9 mouse cellular contexts compared by ENCODE assay signal in the genomic region with DNA sequence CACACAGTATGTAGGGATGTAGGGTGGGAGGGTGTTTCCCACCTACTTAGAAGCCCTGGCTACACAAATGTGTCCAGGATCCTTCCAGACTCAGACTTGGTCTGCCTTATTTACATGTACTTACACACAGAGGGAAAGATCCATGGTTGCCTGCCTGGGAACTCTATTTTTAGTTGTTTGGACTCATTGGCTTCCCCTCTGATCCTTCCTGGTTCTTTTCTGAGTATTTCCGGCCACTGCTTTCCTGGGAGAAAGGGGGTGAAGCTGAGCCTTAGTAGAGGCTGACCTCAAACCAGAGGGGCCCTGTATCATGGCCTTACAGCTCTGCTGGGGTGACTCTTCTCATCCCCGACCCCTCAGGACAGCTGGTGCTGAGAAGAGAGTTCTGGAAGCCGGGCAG.
DNase-seq lines count a peak whose midpoint lies in the region; ATAC-seq lines count a peak whose summit lies in the region.
"Had no signal": no experiment of that assay in that cellular context is flagged by ENCODE, and none has a peak within 500 bp of the region (broad histone marks: within the 10 kb centered on the region; RNA-seq: fewer than 3 reads in every experiment).

No protein-coding gene starts in this region.

- no peak for DNase-seq in liver, embryonic 13.5 days
- peak; percentile 35 for DNase-seq in hindbrain, embryonic 11.5 days (ENCODE audit: low spot score)
- no peak for DNase-seq in layer of hippocampus, postnatal 10 days (ENCODE audit: low spot score in 2 of 2)
- no peak for DNase-seq in urinary bladder, adult 2 months (ENCODE audit: low spot score)

- no peak overlapping the region for H3K4me2 ChIP-seq in liver, embryonic 13.5 days
- no peak overlapping the region for H3K4me2 ChIP-seq in liver, embryonic 12.5 days
- H3K4me2 ChIP-seq in embryonic facial prominence, embryonic 15.5 days (replicated peaks), result no peak overlapping the region; the same call in 1 of the 2 replicates
- H3K4me2 ChIP-seq in hindbrain, embryonic 11.5 days (replicated peaks; ENCODE audit: low read depth, low read length), result no peak overlapping the region
- no peak overlapping the region for H3K4me2 ChIP-seq in neural tube, embryonic 12.5 days (replicated peaks)

- WGBS in liver, embryonic 13.5 days (ENCODE audit: insufficient replicate concordance), result 46% methylated on average over 3 of the region's 3 CpGs
- 51% methylated on average over 3 of the region's 3 CpGs for WGBS in liver, embryonic 12.5 days (ENCODE audit: insufficient replicate concordance)
- 51% methylated on average over 3 of the region's 3 CpGs for WGBS in embryonic facial prominence, embryonic 15.5 days
- 74% methylated on average over 3 of the region's 3 CpGs for WGBS in hindbrain, embryonic 11.5 days
- WGBS in neural tube, embryonic 12.5 days, result 77% methylated on average over 3 of the region's 3 CpGs

- no peak overlapping the region for H3K9ac ChIP-seq in liver, embryonic 13.5 days
- no peak overlapping the region for H3K9ac ChIP-seq in liver, embryonic 12.5 days
- no peak overlapping the region for H3K9ac ChIP-seq in embryonic facial prominence, embryonic 15.5 days
- H3K9ac ChIP-seq in hindbrain, embryonic 11.5 days (ENCODE audit: low read depth, low read length), result no peak overlapping the region
- no peak overlapping the region for H3K9ac ChIP-seq in neural tube, embryonic 12.5 days

- no peaks in the 10 kb centered on the region for H3K9me3 ChIP-seq in liver, embryonic 13.5 days (replicated peaks)
- H3K9me3 ChIP-seq in liver, embryonic 12.5 days (replicated peaks), result no peaks in the 10 kb centered on the region
- H3K9me3 ChIP-seq in embryonic facial prominence, embryonic 15.5 days (replicated peaks), result no peaks in the 10 kb centered on the region
- H3K9me3 ChIP-seq in hindbrain, embryonic 11.5 days (ENCODE audit: control insufficient read depth, low read length), result no peaks in the 10 kb centered on the region
- H3K9me3 ChIP-seq in neural tube, embryonic 12.5 days, result no peaks in the 10 kb centered on the region

- no peak for ATAC-seq in liver, embryonic 13.5 days (ENCODE audit: low read depth)
- no peak for ATAC-seq in liver, embryonic 12.5 days
- no peak for ATAC-seq in embryonic facial prominence, embryonic 15.5 days (ENCODE audit: insufficient number of reproducible peaks, low FRiP score, low TSS enrichment, low read depth)
- no peak for ATAC-seq in hindbrain, embryonic 11.5 days (ENCODE audit: low FRiP score)
- ATAC-seq in neural tube, embryonic 12.5 days (ENCODE audit: low FRiP score, low read depth), result 0 out of 2 replicates have a peak, but pooled peaks have one; percentile 5
- no peak for ATAC-seq in CD4-positive, CD25-positive, alpha-beta regulatory T cell, adult 4 months

- H3K36me3 ChIP-seq in liver, embryonic 13.5 days, result no peaks in the 10 kb centered on the region
- no peaks in the 10 kb centered on the region for H3K36me3 ChIP-seq in liver, embryonic 12.5 days
- H3K36me3 ChIP-seq in embryonic facial prominence, embryonic 15.5 days, result no peaks in the 10 kb centered on the region
- H3K36me3 ChIP-seq in hindbrain, embryonic 11.5 days (ENCODE audit: control insufficient read depth, insufficient read depth, low read length), result no peaks in the 10 kb centered on the region
- no peaks in the 10 kb centered on the region for H3K36me3 ChIP-seq in neural tube, embryonic 12.5 days

- peak overlapping the region; percentile 41; the same call in 1 of the 2 replicates for H3K27ac ChIP-seq in liver, embryonic 13.5 days
- no peak overlapping the region for H3K27ac ChIP-seq in liver, embryonic 12.5 days
- peak overlapping the region; percentile 88 for H3K27ac ChIP-seq in embryonic facial prominence, embryonic 15.5 days (replicated peaks)
- H3K27ac ChIP-seq in hindbrain, embryonic 11.5 days (ENCODE audit: low read depth, low read length), result peak overlapping the region; percentile 51; the same call in 1 of the 2 replicates
- no peak overlapping the region for H3K27ac ChIP-seq in neural tube, embryonic 12.5 days

- no peak overlapping the region for H3K4me3 ChIP-seq in liver, embryonic 13.5 days (replicated peaks)
- H3K4me3 ChIP-seq in liver, embryonic 12.5 days, result no peak overlapping the region
- no peak overlapping the region for H3K4me3 ChIP-seq in embryonic facial prominence, embryonic 15.5 days (replicated peaks)
- no peak overlapping the region for H3K4me3 ChIP-seq in hindbrain, embryonic 11.5 days (ENCODE audit: low read depth, low read length)
- no peak overlapping the region for H3K4me3 ChIP-seq in neural tube, embryonic 12.5 days
- H3K4me3 ChIP-seq: erythroblast, embryonic 14.5 days had no signal

- no peaks in the 10 kb centered on the region for H3K27me3 ChIP-seq in liver, embryonic 13.5 days
- H3K27me3 ChIP-seq in liver, embryonic 12.5 days (replicated peaks), result 0 out of 2 replicates have a peak, but pooled peaks cover 5% of the 10 kb centered on the region
- no peaks in the 10 kb centered on the region for H3K27me3 ChIP-seq in embryonic facial prominence, embryonic 15.5 days
- no peaks in the 10 kb centered on the region for H3K27me3 ChIP-seq in hindbrain, embryonic 11.5 days (ENCODE audit: control insufficient read depth, insufficient read depth, low read length)
- no peaks in the 10 kb centered on the region for H3K27me3 ChIP-seq in neural tube, embryonic 12.5 days (replicated peaks)

- H3K4me1 ChIP-seq in liver, embryonic 13.5 days (replicated peaks), result no peaks in the 10 kb centered on the region
- H3K4me1 ChIP-seq in liver, embryonic 12.5 days, result no peaks in the 10 kb centered on the region
- H3K4me1 ChIP-seq in embryonic facial prominence, embryonic 15.5 days, result peaks cover 36% of the 10 kb centered on the region
- H3K4me1 ChIP-seq in hindbrain, embryonic 11.5 days (replicated peaks; ENCODE audit: control insufficient read depth, insufficient read depth, low read length), result 0 out of 2 replicates have a peak, but pooled peaks cover 3% of the 10 kb centered on the region
- peaks cover 8% of the 10 kb centered on the region; the same call in 1 of the 2 replicates for H3K4me1 ChIP-seq in neural tube, embryonic 12.5 days

Comparison
In these comparisons a context has a peak if more than half of its experiments do, and no peak if none do; other contexts are left out.
1. H3K27ac ChIP-seq: peak in liver, embryonic 13.5 days (single experiment), embryonic facial prominence, embryonic 15.5 days (single experiment) and hindbrain, embryonic 11.5 days (single experiment); none in liver, embryonic 12.5 days (single experiment) and neural tube, embryonic 12.5 days (single experiment).